Mouse (Mus musculus) liver, embryonic 15.5 days (tissue): ENCODE measurements around the gene Gm45618. TPM values are rescaled to one million over a fixed set of nuclear protein-coding genes. Genes with fewer than 3 reads are reported as not detected.

ENCODE experiments used
- ATAC-seq: fragments of 200-750 bp; cut with Nextera tagmentation; 2 replicates; pipeline ENCODE4 v1.8.0; 2017; ENCODE audit warnings: moderate number of reproducible peaks, mild to moderate bottlenecking, moderate library complexity; ENCODE audit not compliant: insufficient read depth
- H3K27ac ChIP-seq: fragments of 300-500 bp; sonication (generic); replicated peaks from 2 replicates; pipeline ENCODE4 v1.5.1; 2015; ENCODE audit warnings: mild to moderate bottlenecking, inconsistent platforms
- H3K27me3 ChIP-seq: fragments of 300-500 bp; sonication (generic); 2 replicates; pipeline ENCODE4 v1.6.1; 2015; ENCODE audit warnings: mild to moderate bottlenecking, inconsistent platforms
- H3K36me3 ChIP-seq: fragments of 300-500 bp; sonication (generic); replicated peaks from 2 replicates; pipeline ENCODE4 v1.6.1; 2015; ENCODE audit warnings: moderate library complexity, mild to moderate bottlenecking, inconsistent platforms
- H3K4me1 ChIP-seq: fragments of 300-500 bp; sonication (generic); replicated peaks from 2 replicates; pipeline ENCODE4 v1.6.1; 2015; ENCODE audit warnings: inconsistent platforms
- H3K4me2 ChIP-seq: fragments of 300-500 bp; sonication (generic); 2 replicates; pipeline ENCODE4 v1.6.1; 2015; ENCODE audit warnings: moderate library complexity, mild to moderate bottlenecking, inconsistent platforms
- H3K4me3 ChIP-seq: fragments of 300-500 bp; sonication (generic); replicated peaks from 2 replicates; pipeline ENCODE4 v1.5.1; 2015; ENCODE audit warnings: mild to moderate bottlenecking, inconsistent platforms
- H3K9ac ChIP-seq: fragments of 300-500 bp; sonication (generic); 2 replicates; pipeline ENCODE4 v1.6.1; 2015; ENCODE audit warnings: moderate library complexity, mild to moderate bottlenecking, inconsistent platforms
- H3K9me3 ChIP-seq: fragments of 300-500 bp; sonication (generic); replicated peaks from 2 replicates; pipeline ENCODE4 v1.6.1; 2016; ENCODE audit warnings: inconsistent platforms
- WGBS: fragments of 180-500 bp; shearing (Covaris S2); methylation state at CpG from one replicate; pipeline ENCODE4 v1.1.7; 2015; ENCODE audit warnings: mixed read lengths; ENCODE audit not compliant: insufficient replicate concordance; 5-methylcytosine and 5-hydroxymethylcytosine counted together
- polyA plus RNA-seq: library from polyadenylated mRNA; unstranded; fragments of >200 nt; fragmentation: Nextera tagmentation; extraction: Ambion mirVana; gene quantifications from 2 replicates; pipeline ENCODE4 v1.2.1, GENCODE M21; 2015

Gene Gm45618
- polyA plus RNA-seq, 1 experiment from 2014 or later, result not detected

- Histone ChIP-seq H3K27ac (peak overlapping the region; percentile 84), H3K9me3 (no peaks in the 10 kb centered on the region), H3K27me3 (peaks cover 100% of the 10 kb centered on the region), H3K4me3 (peak overlapping the region; percentile 87), H3K9ac (peak overlapping the region; percentile 98), H3K4me1 (peaks cover 67% of the 10 kb centered on the region), H3K4me2 (peak overlapping the region; percentile 97), H3K36me3 (no peaks in the 10 kb centered on the region)
- 17% methylated on average over 6 of the region's 6 CpGs for WGBS
- peak; percentile 8 for ATAC-seq
Observed at GRCm38 (mm10) chr7:142093696-142094240, 26.8 kb downstream of the Gm45618 start.

DNA sequence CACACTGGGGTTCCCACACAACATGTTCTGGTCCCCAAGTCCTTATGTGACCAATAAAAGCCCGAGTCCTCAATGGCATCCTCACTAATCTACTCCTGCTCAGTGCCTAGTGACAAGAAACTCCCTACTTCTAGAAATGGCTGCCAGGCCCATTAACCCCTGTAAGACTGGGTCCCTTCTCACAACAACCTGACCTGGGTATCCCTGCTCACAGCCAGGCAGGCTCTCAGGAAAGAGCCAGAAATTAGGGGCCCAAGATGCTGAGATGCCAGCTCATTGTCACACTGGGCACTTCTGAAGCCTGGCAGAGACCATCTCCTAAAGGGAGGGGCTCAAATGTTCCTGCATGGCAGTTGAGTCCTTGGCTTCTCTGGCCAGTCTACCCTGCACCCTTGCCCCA, 27.5 kb downstream of the Gm45618 start:
- peak overlapping the region; percentile 84; the same call in 1 of the 2 replicates for H3K27ac ChIP-seq
- peaks cover 75% of the 10 kb centered on the region for H3K4me1 ChIP-seq
- ATAC-seq, result no peak
- WGBS, result 48% methylated on average over 1 of the region's 1 CpGs
- peak overlapping the region; percentile 97 for H3K4me2 ChIP-seq
- H3K9ac ChIP-seq, result peak overlapping the region; percentile 98; the same call in 1 of the 2 replicates
- H3K27me3 ChIP-seq, result peaks cover 99% of the 10 kb centered on the region
- no peaks in the 10 kb centered on the region for H3K36me3 ChIP-seq
- no peaks in the 10 kb centered on the region for H3K9me3 ChIP-seq
- H3K4me3 ChIP-seq, result peak overlapping the region; percentile 87

- Histone ChIP-seq H3K9ac (no peak overlapping the region), H3K4me2 (0 out of 2 replicates have a peak overlapping the region, but pooled peaks have one; percentile 97), H3K9me3 (no peaks in the 10 kb centered on the region), H3K27me3 (peaks cover 88% of the 10 kb centered on the region), H3K36me3 (no peaks in the 10 kb centered on the region), H3K4me3 (no peak overlapping the region), H3K4me1 (peaks cover 82% of the 10 kb centered on the region), H3K27ac (no peak overlapping the region; the same call in 1 of the 2 replicates)
- 10% methylated on average over 4 of the region's 4 CpGs for WGBS
- ATAC-seq, result no peak
Observed at GRCm38 (mm10) chr7:142091848-142092247, 28.7 kb downstream of the Gm45618 start.

GRCm38 (mm10) chr7:142089648-142090447, 30.7 kb downstream of the Gm45618 start:
- 66% methylated on average over 17 of the region's 17 CpGs for WGBS
- peak overlapping the region; percentile 56 for H3K9ac ChIP-seq
- ATAC-seq, result no peak
- peak overlapping the region; percentile 32; the same call in 1 of the 2 replicates for H3K4me2 ChIP-seq
- no peaks in the 10 kb centered on the region for H3K9me3 ChIP-seq
- H3K4me1 ChIP-seq, result peaks cover 92% of the 10 kb centered on the region
- peaks cover 70% of the 10 kb centered on the region for H3K27me3 ChIP-seq
- peak overlapping the region; percentile 96 for H3K27ac ChIP-seq
- no peak overlapping the region for H3K4me3 ChIP-seq
- H3K36me3 ChIP-seq, result peaks cover 1% of the 10 kb centered on the region; the same call in 1 of the 2 replicates

- Histone ChIP-seq H3K9me3 (no peaks in the 10 kb centered on the region), H3K4me3 (no peak overlapping the region), H3K4me1 (peaks cover 92% of the 10 kb centered on the region), H3K9ac (peak overlapping the region; percentile 56; the same call in 1 of the 2 replicates), H3K4me2 (peak overlapping the region; percentile 32), H3K27me3 (peaks cover 70% of the 10 kb centered on the region), H3K27ac (peak overlapping the region; percentile 96), H3K36me3 (peaks cover 11% of the 10 kb centered on the region)
- no peak for ATAC-seq
- 10% methylated on average over 5 of the region's 5 CpGs for WGBS
Observed at GRCm38 (mm10) chr7:142088886-142089285, 31.6 kb downstream of the Gm45618 start.

DNA sequence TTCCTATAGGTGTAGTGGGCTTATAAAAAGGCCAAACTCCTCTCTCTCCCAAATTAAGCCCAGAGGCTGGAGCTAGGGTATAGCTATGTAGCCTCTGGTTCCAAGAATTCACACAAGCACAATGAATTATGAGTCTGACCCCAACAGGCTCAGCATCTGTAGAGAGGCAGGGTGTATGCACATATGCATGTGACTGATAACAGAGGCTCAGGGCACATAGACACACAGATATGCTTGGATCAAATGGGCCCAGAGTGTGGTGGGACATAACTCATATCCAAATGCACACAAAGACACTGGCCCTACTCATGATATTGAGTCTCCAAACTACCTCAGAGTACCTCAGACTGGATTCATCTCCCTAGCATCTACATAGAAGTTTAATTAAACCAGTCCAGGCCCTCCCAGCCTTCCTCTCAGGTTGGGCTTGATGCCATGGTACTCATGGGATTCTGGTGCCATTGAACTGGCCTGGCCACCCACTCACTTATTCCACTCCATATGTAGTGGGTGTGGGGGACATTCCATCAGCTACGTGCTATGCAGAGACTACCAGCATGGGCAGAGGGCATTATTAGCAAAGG, 33.4 kb downstream of the Gm45618 start:
- Histone ChIP-seq H3K4me3 (peak overlapping the region; percentile 29), H3K9me3 (no peaks in the 10 kb centered on the region), H3K36me3 (peaks cover 28% of the 10 kb centered on the region), H3K9ac (peak overlapping the region; percentile 66), H3K4me1 (peaks cover 82% of the 10 kb centered on the region), H3K27me3 (peaks cover 70% of the 10 kb centered on the region), H3K4me2 (peak overlapping the region; percentile 69), H3K27ac (peak overlapping the region; percentile 96)
- ATAC-seq, result peak; percentile 99
- 44% methylated on average over 1 of the region's 1 CpGs for WGBS

- peak overlapping the region; percentile 96 for H3K27ac ChIP-seq
- H3K36me3 ChIP-seq, result peaks cover 37% of the 10 kb centered on the region
- H3K4me2 ChIP-seq, result peak overlapping the region; percentile 69
- WGBS, result 49% methylated on average over 4 of the region's 4 CpGs
- H3K4me3 ChIP-seq, result peak overlapping the region; percentile 29
- peak; percentile 10 for ATAC-seq
- no peaks in the 10 kb centered on the region for H3K9me3 ChIP-seq
- peaks cover 70% of the 10 kb centered on the region for H3K27me3 ChIP-seq
- H3K4me1 ChIP-seq, result peaks cover 76% of the 10 kb centered on the region
- peak overlapping the region; percentile 66 for H3K9ac ChIP-seq
Observed at GRCm38 (mm10) chr7:142086159-142086905, 34.2 kb downstream of the Gm45618 start.

DNA sequence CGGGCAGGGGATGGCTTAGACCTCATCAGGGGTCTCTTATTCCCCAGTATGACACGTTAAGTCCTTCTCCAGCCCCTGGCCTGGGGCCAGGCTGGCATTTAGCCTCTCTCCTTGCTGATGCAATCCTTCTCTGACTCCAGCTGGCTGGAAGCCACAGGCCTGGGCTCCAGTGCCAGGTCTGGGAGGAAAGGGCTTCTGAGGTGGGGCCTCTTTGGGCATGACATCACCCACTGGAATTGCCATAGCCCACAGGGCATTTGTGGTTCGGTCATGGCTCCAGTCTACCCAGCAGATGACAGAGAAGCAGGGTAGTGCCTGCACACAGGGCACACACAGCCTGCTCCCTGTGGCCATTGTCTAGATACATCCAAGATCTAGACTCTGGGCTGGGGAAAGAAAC, 35.7 kb downstream of the Gm45618 start:
- Histone ChIP-seq H3K4me3 (no peak overlapping the region), H3K4me1 (peaks cover 67% of the 10 kb centered on the region), H3K9ac (peak overlapping the region; percentile 7; the same call in 1 of the 2 replicates), H3K27me3 (peaks cover 70% of the 10 kb centered on the region), H3K36me3 (peaks cover 37% of the 10 kb centered on the region), H3K27ac (peak overlapping the region; percentile 96; the same call in 1 of the 2 replicates), H3K9me3 (no peaks in the 10 kb centered on the region), H3K4me2 (no peak overlapping the region)
- WGBS, result 55% methylated on average over 3 of the region's 3 CpGs
- no peak for ATAC-seq

DNA sequence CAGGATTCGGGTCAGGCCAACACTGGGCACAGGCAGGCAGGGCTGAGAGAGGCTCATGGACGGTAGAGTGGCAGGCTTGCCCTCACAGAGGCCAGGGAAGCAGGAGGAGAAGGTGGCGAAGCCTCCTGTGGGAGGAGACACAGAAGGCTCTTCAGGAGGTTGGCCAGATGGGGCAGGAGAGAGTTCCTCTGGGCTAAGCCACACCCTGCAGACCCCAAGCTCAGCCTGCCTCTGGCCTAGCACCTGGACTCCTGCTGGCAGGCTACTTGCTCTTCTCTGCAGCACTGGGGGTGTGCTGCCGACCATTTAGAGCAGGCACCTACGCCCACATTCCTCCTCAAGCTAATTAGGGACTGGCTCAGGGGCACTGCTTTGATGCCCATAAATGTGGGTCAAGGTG, 36.1 kb downstream of the Gm45618 start:
- Histone ChIP-seq H3K4me3 (no peak overlapping the region), H3K27ac (peak overlapping the region; percentile 96; the same call in 1 of the 2 replicates), H3K27me3 (peaks cover 70% of the 10 kb centered on the region), H3K4me2 (no peak overlapping the region), H3K9me3 (no peaks in the 10 kb centered on the region), H3K9ac (peak overlapping the region; percentile 7; the same call in 1 of the 2 replicates), H3K36me3 (peaks cover 37% of the 10 kb centered on the region), H3K4me1 (peaks cover 63% of the 10 kb centered on the region)
- no peak for ATAC-seq
- 42% methylated on average over 5 of the region's 5 CpGs for WGBS

DNA sequence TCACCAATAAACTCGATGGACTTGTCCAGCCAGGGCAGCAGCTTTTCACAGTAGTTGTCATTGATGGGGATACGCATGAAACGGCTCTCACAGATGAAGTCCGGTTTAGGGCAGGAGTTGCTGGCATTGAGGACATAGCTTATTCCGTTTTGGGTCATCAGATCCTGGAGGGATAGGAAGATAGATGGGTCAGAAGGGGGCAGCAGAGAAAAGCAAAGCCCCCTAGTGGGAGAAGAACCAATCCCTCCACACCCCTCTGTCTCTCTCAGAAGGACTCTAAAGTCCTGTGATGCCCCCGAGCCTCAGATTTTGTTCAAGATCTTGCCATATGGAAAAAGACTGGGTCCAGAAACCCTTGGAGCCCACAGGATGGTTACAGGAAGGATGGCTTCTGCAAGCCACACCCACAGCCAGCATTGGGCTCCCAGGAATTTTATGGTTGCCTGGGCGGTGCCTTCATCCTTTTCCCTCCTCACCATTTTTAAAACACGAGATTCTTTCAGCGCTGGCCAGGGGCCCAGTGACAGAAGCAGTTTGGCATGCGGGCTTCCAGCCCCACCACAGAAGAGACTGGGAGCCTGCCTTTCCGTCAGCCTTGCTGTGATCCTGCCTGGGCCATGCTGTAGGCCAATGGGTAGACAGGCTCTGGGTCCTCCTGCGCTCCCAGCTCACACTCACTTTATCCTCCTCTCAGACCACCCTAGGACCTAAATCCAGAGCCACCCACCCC, 36.8 kb downstream of the Gm45618 start:
- ATAC-seq, result no peak
- peaks cover 56% of the 10 kb centered on the region for H3K4me1 ChIP-seq

More for the DNA sequence above, 36.8 kb downstream of the Gm45618 start:
- peaks cover 37% of the 10 kb centered on the region for H3K36me3 ChIP-seq
- 38% methylated on average over 12 of the region's 12 CpGs for WGBS
- H3K27me3 ChIP-seq, result peaks cover 70% of the 10 kb centered on the region
- no peaks in the 10 kb centered on the region for H3K9me3 ChIP-seq
- H3K27ac ChIP-seq, result no peak overlapping the region
- H3K9ac ChIP-seq, result no peak overlapping the region
- H3K4me3 ChIP-seq, result no peak overlapping the region
- H3K4me2 ChIP-seq, result no peak overlapping the region
